Mouse (Mus musculus): ENCODE measurements around the gene Cep112. TPM values are rescaled to one million over a fixed set of nuclear protein-coding genes. Genes with fewer than 3 reads are reported as not detected.

Gene Cep112
- polyA plus RNA-seq, 1 experiment, result 0.43 TPM

GRCm38 (mm10) chr11:108836706-108837105 is 411.7 kb downstream of the Cep112 start:
- no peak overlapping the region for H3ac ChIP-seq (ENCODE audit: control insufficient read depth, insufficient read length)
- no peak overlapping the region for H3K4me3 ChIP-seq
- no peaks in the 10 kb centered on the region for H3K36me3 ChIP-seq (ENCODE audit: control insufficient read depth, insufficient read depth)
- no peaks in the 10 kb centered on the region for H3K27me3 ChIP-seq (ENCODE audit: control insufficient read depth, insufficient read depth, insufficient read length)
- no peak for TF ChIP-seq POLR2AphosphoS2 (IDR thresholded peaks at IDR 0.05; ENCODE audit: insufficient read length, low read depth)
- TF ChIP-seq TCF12 (IDR thresholded peaks at IDR 0.05; ENCODE audit: insufficient read depth, poor library complexity, severe bottlenecking), result no peak
- no peak for TF ChIP-seq REST (IDR thresholded peaks at IDR 0.05; ENCODE audit: insufficient read depth, insufficient read length)
- no peak overlapping the region for H3K4me2 ChIP-seq (ENCODE audit: low read depth)
- H3K79me2 ChIP-seq (ENCODE audit: control insufficient read depth, insufficient read depth), result no peaks in the 10 kb centered on the region

- Histone ChIP-seq H3ac (ENCODE audit: control insufficient read depth, insufficient read length) (no peak overlapping the region), H3K27me3 (ENCODE audit: control insufficient read depth, insufficient read depth, insufficient read length) (no peaks in the 10 kb centered on the region), H3K4me2 (ENCODE audit: low read depth) (no peak overlapping the region), H3K36me3 (ENCODE audit: control insufficient read depth, insufficient read depth) (no peaks in the 10 kb centered on the region), H3K4me3 (no peak overlapping the region), H3K79me2 (ENCODE audit: control insufficient read depth, insufficient read depth) (no peaks in the 10 kb centered on the region)
- TF ChIP-seq SRF (IDR thresholded peaks at IDR 0.05; ENCODE audit: control insufficient read depth, insufficient read length, low read depth), result no peak
- no peak for TF ChIP-seq REST (IDR thresholded peaks at IDR 0.05; ENCODE audit: insufficient read depth, insufficient read length)
- no peak for TF ChIP-seq CEBPB (IDR thresholded peaks at IDR 0.05; ENCODE audit: insufficient read depth, poor library complexity, severe bottlenecking)
- TF ChIP-seq POLR2AphosphoS2 (IDR thresholded peaks at IDR 0.05; ENCODE audit: insufficient read length, low read depth), result no peak
- TF ChIP-seq TCF3 (IDR thresholded peaks at IDR 0.05; ENCODE audit: insufficient read length, low read depth), result no peak
- no peak for TF ChIP-seq POLR2A (IDR thresholded peaks at IDR 0.05; ENCODE audit: insufficient read length, low read depth)
- TF ChIP-seq MAX (IDR thresholded peaks at IDR 0.05; ENCODE audit: low read depth), result no peak
- no peak for TF ChIP-seq USF1 (IDR thresholded peaks at IDR 0.05; ENCODE audit: low read depth)
- no peak for TF ChIP-seq TCF12 (IDR thresholded peaks at IDR 0.05; ENCODE audit: insufficient read depth, poor library complexity, severe bottlenecking)
- no peak for TF ChIP-seq MYOD1 (IDR thresholded peaks at IDR 0.05; ENCODE audit: control insufficient read depth in 1 of 3, insufficient read length in 2 of 3, low read depth in 2 of 3)
- no peak for TF ChIP-seq E2F4 (IDR thresholded peaks at IDR 0.05; ENCODE audit: insufficient read depth)
- no peak for TF ChIP-seq MYOG (IDR thresholded peaks at IDR 0.05; ENCODE audit: control insufficient read depth in 1 of 3, insufficient read depth in 1 of 3, insufficient read length in 2 of 3, low read depth in 2 of 3)
Observed at GRCm38 (mm10) chr11:108840195-108840594, 415.2 kb downstream of the Cep112 start.

- Histone ChIP-seq H3K27me3 (ENCODE audit: control insufficient read depth, insufficient read depth, insufficient read length) (no peaks in the 10 kb centered on the region), H3K4me3 (no peak overlapping the region), H3K79me2 (ENCODE audit: control insufficient read depth, insufficient read depth) (no peaks in the 10 kb centered on the region), H3K4me2 (ENCODE audit: low read depth) (no peak overlapping the region), H3K36me3 (ENCODE audit: control insufficient read depth, insufficient read depth) (no peaks in the 10 kb centered on the region), H3ac (ENCODE audit: control insufficient read depth, insufficient read length) (no peak overlapping the region)
- TF ChIP-seq REST (IDR thresholded peaks at IDR 0.05; ENCODE audit: insufficient read depth, insufficient read length) (no peak), MYOG (IDR thresholded peaks at IDR 0.05; ENCODE audit: control insufficient read depth in 1 of 3, insufficient read depth in 1 of 3, insufficient read length in 2 of 3, low read depth in 2 of 3) (no peak), POLR2AphosphoS2 (IDR thresholded peaks at IDR 0.05; ENCODE audit: insufficient read length, low read depth) (no peak), MAX (IDR thresholded peaks at IDR 0.05; ENCODE audit: low read depth) (no peak), CEBPB (IDR thresholded peaks at IDR 0.05; ENCODE audit: insufficient read depth, poor library complexity, severe bottlenecking) (no peak), TCF12 (IDR thresholded peaks at IDR 0.05; ENCODE audit: insufficient read depth, poor library complexity, severe bottlenecking) (no peak), SRF (IDR thresholded peaks at IDR 0.05; ENCODE audit: control insufficient read depth, insufficient read length, low read depth) (no peak), USF1 (IDR thresholded peaks at IDR 0.05; ENCODE audit: low read depth) (no peak), POLR2A (IDR thresholded peaks at IDR 0.05; ENCODE audit: insufficient read length, low read depth) (no peak), E2F4 (IDR thresholded peaks at IDR 0.05; ENCODE audit: insufficient read depth) (no peak), MYOD1 (IDR thresholded peaks at IDR 0.05; ENCODE audit: control insufficient read depth in 1 of 3, insufficient read length in 2 of 3, low read depth in 2 of 3) (no peak), TCF3 (IDR thresholded peaks at IDR 0.05; ENCODE audit: insufficient read length, low read depth) (no peak)
Observed at GRCm38 (mm10) chr11:108842765-108843164, 417.8 kb downstream of the Cep112 start.

GRCm38 (mm10) chr11:108845971-108846370 is 421.0 kb downstream of the Cep112 start:
- Histone ChIP-seq H3ac (ENCODE audit: control insufficient read depth, insufficient read length) (no peak overlapping the region), H3K79me2 (ENCODE audit: control insufficient read depth, insufficient read depth) (no peaks in the 10 kb centered on the region), H3K4me3 (no peak overlapping the region), H3K27me3 (ENCODE audit: control insufficient read depth, insufficient read depth, insufficient read length) (no peaks in the 10 kb centered on the region), H3K36me3 (ENCODE audit: control insufficient read depth, insufficient read depth) (no peaks in the 10 kb centered on the region), H3K4me2 (ENCODE audit: low read depth) (no peak overlapping the region)
- no peak for TF ChIP-seq TCF3 (IDR thresholded peaks at IDR 0.05; ENCODE audit: insufficient read length, low read depth)
- no peak for TF ChIP-seq MYOD1 (IDR thresholded peaks at IDR 0.05; ENCODE audit: control insufficient read depth in 1 of 3, insufficient read length in 2 of 3, low read depth in 2 of 3)
- no peak for TF ChIP-seq MAX (IDR thresholded peaks at IDR 0.05; ENCODE audit: low read depth)
- TF ChIP-seq SRF (IDR thresholded peaks at IDR 0.05; ENCODE audit: control insufficient read depth, insufficient read length, low read depth), result no peak
- no peak for TF ChIP-seq TCF12 (IDR thresholded peaks at IDR 0.05; ENCODE audit: insufficient read depth, poor library complexity, severe bottlenecking)
- no peak for TF ChIP-seq POLR2A (IDR thresholded peaks at IDR 0.05; ENCODE audit: insufficient read length, low read depth)
- no peak for TF ChIP-seq E2F4 (IDR thresholded peaks at IDR 0.05; ENCODE audit: insufficient read depth)
- no peak for TF ChIP-seq POLR2AphosphoS2 (IDR thresholded peaks at IDR 0.05; ENCODE audit: insufficient read length, low read depth)
- TF ChIP-seq REST (IDR thresholded peaks at IDR 0.05; ENCODE audit: insufficient read depth, insufficient read length), result no peak
- no peak for TF ChIP-seq MYOG (IDR thresholded peaks at IDR 0.05; ENCODE audit: control insufficient read depth in 1 of 3, insufficient read depth in 1 of 3, insufficient read length in 2 of 3, low read depth in 2 of 3)

GRCm38 (mm10) chr11:108846479-108846878 is 421.5 kb downstream of the Cep112 start:
- Histone ChIP-seq H3K27me3 (ENCODE audit: control insufficient read depth, insufficient read depth, insufficient read length) (no peaks in the 10 kb centered on the region), H3K4me2 (ENCODE audit: low read depth) (no peak overlapping the region), H3K36me3 (ENCODE audit: control insufficient read depth, insufficient read depth) (no peaks in the 10 kb centered on the region), H3K79me2 (ENCODE audit: control insufficient read depth, insufficient read depth) (no peaks in the 10 kb centered on the region), H3K4me3 (no peak overlapping the region), H3ac (ENCODE audit: control insufficient read depth, insufficient read length) (no peak overlapping the region)
- TF ChIP-seq USF1 (IDR thresholded peaks at IDR 0.05; ENCODE audit: low read depth) (no peak), MYOD1 (IDR thresholded peaks at IDR 0.05; ENCODE audit: control insufficient read depth in 1 of 3, insufficient read length in 2 of 3, low read depth in 2 of 3) (no peak), E2F4 (IDR thresholded peaks at IDR 0.05; ENCODE audit: insufficient read depth) (no peak), MAX (IDR thresholded peaks at IDR 0.05; ENCODE audit: low read depth) (no peak), POLR2A (IDR thresholded peaks at IDR 0.05; ENCODE audit: insufficient read length, low read depth) (no peak)
